Mouse (Mus musculus) lung, adult 2 months (tissue): ENCODE measurements at regions not wholly inside any gene's neighbourhood (a gene's known extent, or its start where the extent isn't known, plus 50 kb on each side); places are given as distances from the start of the nearest gene placed in this dataset.

Source experiments
- DNase-seq: peaks from one replicate; pipeline ENCODE4 v3.0.0; 2022
- H3K4me1 ChIP-seq: fragments of 200-500 bp; 2 replicates; pipeline ENCODE4 v1.6.1; 2011; ENCODE audit warnings: low read length; ENCODE audit not compliant: control insufficient read depth, insufficient read depth
- H3K4me3 ChIP-seq: fragments of 200-500 bp; replicated peaks from 2 replicates; pipeline ENCODE3; 2011; ENCODE audit warnings: low read depth, mild to moderate bottlenecking, control low read depth, low read length; ENCODE audit errors: extremely low read depth
- CTCF ChIP-seq: fragments of 200-500 bp; IDR thresholded peaks from 2 replicates; pipeline ENCODE4 v1.5.1; 2011; ENCODE audit warnings: mild to moderate bottlenecking, low read length, control low read depth; ENCODE audit not compliant: insufficient read depth
- POLR2A ChIP-seq: fragments of 200-500 bp; IDR thresholded peaks from 2 replicates; pipeline ENCODE4 v1.6.1; 2011; ENCODE audit warnings: low read depth, mild to moderate bottlenecking, control low read depth, low read length, borderline replicate concordance; ENCODE audit errors: extremely low read depth
- WGBS: fragments of 180-500 bp; shearing (Covaris S2); methylation state at CpG from one replicate; pipeline ENCODE4 v1.1.7; 2018; 5-methylcytosine and 5-hydroxymethylcytosine counted together

DNA sequence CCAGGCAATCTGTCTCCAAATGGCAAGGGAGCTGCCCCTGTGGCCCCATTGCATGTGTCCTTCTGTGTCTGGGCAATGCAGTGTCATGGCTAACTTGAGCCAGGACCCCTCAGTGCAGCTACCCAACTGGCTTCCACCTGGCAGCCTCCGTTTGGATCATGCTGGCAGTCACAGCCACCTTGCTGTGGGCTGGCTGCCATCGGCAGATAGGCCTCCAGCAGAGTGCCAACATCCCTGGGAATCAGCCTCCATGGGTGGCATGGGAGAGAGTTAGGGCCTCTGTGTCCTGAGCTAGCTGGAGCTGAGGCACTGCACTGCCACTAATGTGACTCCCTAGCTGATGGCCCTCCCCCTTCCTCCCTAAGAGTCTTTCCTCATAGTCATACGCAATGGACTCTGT, 174.7 kb upstream of the Fam19a5 start:
- 86% methylated on average over 3 of the region's 3 CpGs for WGBS
- no peak overlapping the region for H3K4me3 ChIP-seq
- DNase-seq = no peak
- TF ChIP-seq CTCF (no peak), POLR2A (no peak)
- no peaks in the 10 kb centered on the region for H3K4me1 ChIP-seq

GRCm38 (mm10) chr15:87369836-87370235, 174.3 kb upstream of the Fam19a5 start:
- Histone ChIP-seq H3K4me3 (no peak overlapping the region), H3K4me1 (no peaks in the 10 kb centered on the region)
- 77% methylated on average over 9 of the region's 9 CpGs for WGBS
- TF ChIP-seq CTCF = no peak
- TF ChIP-seq POLR2A = no peak
- no peak for DNase-seq

- no peak for DNase-seq
- TF ChIP-seq CTCF (no peak), POLR2A (no peak)
- Histone ChIP-seq H3K4me1 (no peaks in the 10 kb centered on the region), H3K4me3 (no peak overlapping the region)
- 54% methylated on average over 7 of the region's 7 CpGs for WGBS
These were observed 173.3 kb upstream of the Fam19a5 start for GRCm38 (mm10) chr15:87370761-87371160.

DNA sequence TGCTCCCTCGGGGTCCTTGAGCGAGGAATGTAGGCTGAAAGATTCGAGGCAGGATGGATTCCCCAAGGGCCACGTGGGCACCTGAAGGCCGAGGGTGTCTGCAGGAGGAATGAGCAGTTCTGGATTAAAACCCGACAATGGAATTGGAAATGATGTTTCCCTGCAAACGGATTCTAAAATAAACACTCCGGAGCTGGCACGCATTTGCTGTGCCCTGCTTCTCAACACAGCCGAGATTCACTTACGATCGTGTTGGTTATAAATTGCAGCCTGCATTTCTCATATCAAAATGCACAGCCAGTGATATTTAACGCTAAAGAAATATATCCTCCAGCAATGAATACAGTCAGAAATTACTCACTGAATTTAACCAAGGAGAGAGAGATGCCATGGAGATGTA, 169.4 kb upstream of the Fam19a5 start:
- no peak for DNase-seq
- H3K4me3 ChIP-seq = no peak overlapping the region
- H3K4me1 ChIP-seq = no peaks in the 10 kb centered on the region
- WGBS = 70% methylated on average over 13 of the region's 13 CpGs
- TF ChIP-seq CTCF (no peak), POLR2A (no peak)

DNA sequence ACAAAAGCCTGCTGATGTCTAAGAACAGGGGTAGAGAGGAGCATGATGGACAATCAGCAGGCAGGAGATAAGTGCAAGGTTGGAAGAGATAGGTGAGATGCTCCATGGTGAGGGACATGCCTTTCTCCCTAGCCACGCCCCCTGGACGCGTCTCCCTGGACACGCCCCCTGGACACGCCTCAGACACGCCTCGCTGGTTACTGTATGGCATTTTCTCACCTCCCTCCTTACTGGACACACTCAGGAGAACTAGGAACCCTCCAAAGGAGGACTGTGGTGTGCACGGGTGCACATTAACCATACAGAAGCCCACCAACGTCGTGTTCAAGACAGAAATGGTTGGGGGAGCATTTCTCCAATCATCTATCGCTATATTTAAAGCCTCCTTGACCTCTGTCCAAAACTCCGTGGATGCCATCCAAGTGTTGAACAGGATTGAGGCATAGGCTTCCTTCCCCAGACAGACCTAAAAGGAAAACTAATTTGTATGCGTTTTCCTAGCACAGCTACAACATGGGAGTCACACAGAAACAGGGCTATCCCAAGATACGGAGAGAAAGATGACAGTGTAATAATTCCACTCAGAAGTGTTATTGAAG, 168.4 kb upstream of the Fam19a5 start:
- no peak for DNase-seq
- Histone ChIP-seq H3K4me3 (no peak overlapping the region), H3K4me1 (no peaks in the 10 kb centered on the region)
- no peak for TF ChIP-seq POLR2A
- TF ChIP-seq CTCF = no peak
- 69% methylated on average over 14 of the region's 14 CpGs for WGBS

- 53% methylated on average over 6 of the region's 6 CpGs for WGBS
- Histone ChIP-seq H3K4me3 (no peak overlapping the region), H3K4me1 (no peaks in the 10 kb centered on the region)
- TF ChIP-seq POLR2A (no peak), CTCF (no peak)
- no peak for DNase-seq
These were observed 160.4 kb upstream of the Fam19a5 start for GRCm38 (mm10) chr15:87383551-87384265.

GRCm38 (mm10) chr15:87384279-87385066, 159.6 kb upstream of the Fam19a5 start:
- no peak for TF ChIP-seq CTCF
- TF ChIP-seq POLR2A = no peak
- Histone ChIP-seq H3K4me1 (no peaks in the 10 kb centered on the region), H3K4me3 (no peak overlapping the region)
- WGBS = 57% methylated on average over 13 of the region's 13 CpGs
- DNase-seq = no peak

DNA sequence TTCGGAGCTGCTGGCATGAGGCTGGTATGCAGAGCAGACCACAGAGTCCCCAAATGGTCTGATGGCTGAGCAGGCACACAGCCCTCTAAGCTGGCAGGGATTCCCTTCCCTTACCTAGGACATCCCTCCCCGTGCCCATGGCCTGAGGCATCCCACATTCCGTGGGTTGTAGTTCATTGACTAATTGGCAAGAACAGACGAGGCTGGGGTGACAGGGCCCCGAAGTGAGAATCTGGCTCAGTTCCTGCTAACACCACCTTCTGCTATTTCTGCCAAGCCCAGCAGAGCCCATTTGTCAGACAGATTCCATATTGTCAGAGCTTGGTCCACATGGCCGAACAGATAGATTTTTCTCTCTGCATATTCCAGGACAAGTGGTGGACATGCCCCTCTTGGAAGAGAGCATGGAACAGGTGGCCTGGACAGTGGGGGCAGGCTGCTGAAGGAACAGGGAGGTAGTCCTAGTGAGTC, 157.6 kb upstream of the Fam19a5 start:
- Histone ChIP-seq H3K4me1 (no peaks in the 10 kb centered on the region), H3K4me3 (no peak overlapping the region)
- TF ChIP-seq POLR2A = no peak
- TF ChIP-seq CTCF = no peak
- DNase-seq = no peak
- 81% methylated on average over 6 of the region's 6 CpGs for WGBS

DNA sequence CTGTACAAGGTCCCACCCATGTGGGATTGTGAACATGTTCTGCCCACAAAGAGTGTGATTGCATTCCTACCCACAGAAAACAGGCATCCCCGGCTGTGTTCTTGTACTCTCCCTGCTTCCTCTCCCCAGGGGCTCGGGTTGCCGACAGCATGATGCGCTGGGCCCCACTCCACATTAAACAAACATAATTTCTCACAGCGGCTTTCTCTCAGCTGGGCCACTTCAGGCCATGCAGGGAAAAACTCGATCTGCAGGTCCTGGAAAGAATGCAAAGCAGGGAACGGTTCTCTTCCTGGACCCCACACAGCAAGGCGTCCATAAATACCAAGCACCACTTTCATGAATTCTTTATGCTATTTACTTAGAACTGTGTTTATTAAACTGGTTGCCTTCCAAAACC, 152.7 kb upstream of the Fam19a5 start:
- Histone ChIP-seq H3K4me3 (no peak overlapping the region), H3K4me1 (no peaks in the 10 kb centered on the region)
- no peak for DNase-seq
- no peak for TF ChIP-seq CTCF
- TF ChIP-seq POLR2A = no peak
- 19% methylated on average over 8 of the region's 8 CpGs for WGBS
